Mouse (Mus musculus) MEL (cell line): ENCODE measurements around the gene Osbp2. TPM values are rescaled to one million over a fixed set of nuclear protein-coding genes. Genes with fewer than 3 reads are reported as not detected.

Source experiments
- DNase-seq: peaks from one replicate; pipeline ENCODE4 v3.0.0; 2011; ENCODE audit warnings: low read depth, low spot score
- H3K27ac ChIP-seq: 2 replicates; pipeline ENCODE4 v1.5.1; 2012; ENCODE audit warnings: low read depth, mild to moderate bottlenecking, control low read depth, low read length, moderate library complexity; ENCODE audit not compliant: control insufficient read depth
- H3K27me3 ChIP-seq, 2 experiments: fragments of 150-350 bp in 1 of 2; sonication (generic) in 1 of 2; 2 replicates each; pipeline ENCODE4 v1.6.1; 2012; ENCODE audit warnings: low read length in 2 of 2, mild to moderate bottlenecking in 2 of 2, improper control_type of control experiment in 1 of 2, moderate library complexity in 1 of 2; ENCODE audit not compliant: insufficient read depth in 2 of 2, control insufficient read depth in 1 of 2
- H3K36me3 ChIP-seq, 2 experiments: 2 replicates each; pipeline ENCODE4 v1.6.1; 2012 to 2014; ENCODE audit warnings: low read length in 2 of 2, improper control_type of control experiment in 1 of 2, inconsistent platforms in 1 of 2, mild to moderate bottlenecking in 1 of 2; ENCODE audit not compliant: insufficient read depth in 2 of 2, control insufficient read depth in 1 of 2
- H3K4me1 ChIP-seq, 2 experiments: fragments of 150-350 bp in 1 of 2; sonication (generic) in 1 of 2; 2 replicates each; pipeline ENCODE4 v1.6.1; 2012; ENCODE audit warnings: low read length in 2 of 2, improper control_type of control experiment in 1 of 2, mild to moderate bottlenecking in 1 of 2; ENCODE audit not compliant: insufficient read depth in 2 of 2, control insufficient read depth in 1 of 2
- H3K4me3 ChIP-seq, 2 experiments: fragments of 150-350 bp in 1 of 2; sonication (generic) in 1 of 2; 2 replicates each; pipeline ENCODE4 v1.5.1; 2012; ENCODE audit warnings: low read depth in 2 of 2, low read length in 2 of 2, mild to moderate bottlenecking in 2 of 2, moderate library complexity in 2 of 2, control low read depth in 1 of 2, improper control_type of control experiment in 1 of 2; ENCODE audit not compliant: control insufficient read depth in 1 of 2, insufficient read depth in 1 of 2
- H3K79me2 ChIP-seq: 2 replicates; pipeline ENCODE4 v1.6.1; 2012; ENCODE audit warnings: mild to moderate bottlenecking, low read length, moderate library complexity; ENCODE audit not compliant: control insufficient read depth, poor library complexity, insufficient read depth
- H3K9ac ChIP-seq: 2 replicates; pipeline ENCODE4 v1.6.1; 2012; ENCODE audit warnings: low read depth, mild to moderate bottlenecking, control low read depth, low read length, moderate library complexity; ENCODE audit not compliant: control insufficient read depth, poor library complexity, severe bottlenecking
- H3K9me3 ChIP-seq: fragments of 150-350 bp; sonication (generic); replicated peaks from 2 replicates; pipeline ENCODE4 v1.6.1; 2012; ENCODE audit warnings: mild to moderate bottlenecking, low read length, improper control_type of control experiment, moderate library complexity; ENCODE audit not compliant: insufficient read depth
- CHD1 ChIP-seq: IDR thresholded peaks from 2 replicates; pipeline ENCODE4 v1.6.1; 2012; ENCODE audit warnings: low read depth, mild to moderate bottlenecking, inconsistent platforms, low read length, improper control_type of control experiment
- CHD2 ChIP-seq: IDR thresholded peaks from 2 replicates; pipeline ENCODE4 v1.6.1; 2011; ENCODE audit warnings: low read length, improper control_type of control experiment
- ETS1 ChIP-seq: IDR thresholded peaks from 2 replicates; pipeline ENCODE4 v1.6.1; 2012; ENCODE audit warnings: low read depth, mild to moderate bottlenecking, inconsistent platforms, low read length, improper control_type of control experiment, moderate library complexity
- HCFC1 ChIP-seq: IDR thresholded peaks from 2 replicates; pipeline ENCODE4 v1.6.1; 2012; ENCODE audit warnings: low read depth, mild to moderate bottlenecking, inconsistent platforms, low read length, improper control_type of control experiment, moderate library complexity
- JUND ChIP-seq: IDR thresholded peaks from 2 replicates; pipeline ENCODE4 v1.6.1; 2011; ENCODE audit warnings: low read depth, mild to moderate bottlenecking, improper control_type of control experiment, low read length
- MAX ChIP-seq: IDR thresholded peaks from 2 replicates; pipeline ENCODE4 v1.6.1; 2011; ENCODE audit warnings: low read length, improper control_type of control experiment
- MEF2A ChIP-seq: IDR thresholded peaks from 2 replicates; pipeline ENCODE4 v1.6.1; 2014; ENCODE audit warnings: low read depth, mild to moderate bottlenecking, inconsistent platforms, low read length, improper control_type of control experiment; ENCODE audit not compliant: poor library complexity, insufficient replicate concordance, severe bottlenecking; ENCODE audit errors: extremely low read depth
- MYC ChIP-seq: IDR thresholded peaks from 2 replicates; pipeline ENCODE4 v1.6.1; 2011; ENCODE audit warnings: low read depth, mild to moderate bottlenecking, low read length, improper control_type of control experiment, moderate library complexity
- POLR2A ChIP-seq, 2 experiments: IDR thresholded peaks; 2 replicates each; pipeline ENCODE4 v1.6.1; 2011 to 2012; ENCODE audit warnings: low read length in 2 of 2, mild to moderate bottlenecking in 2 of 2, control low read depth in 1 of 2, improper control_type of control experiment in 1 of 2, low read depth in 1 of 2, moderate library complexity in 1 of 2; ENCODE audit not compliant: control insufficient read depth in 1 of 2, insufficient read depth in 1 of 2, poor library complexity in 1 of 2
- POLR2AphosphoS2 ChIP-seq: IDR thresholded peaks from 2 replicates; pipeline ENCODE4 v1.6.1; 2011; ENCODE audit warnings: low read length, improper control_type of control experiment
- RCOR1 ChIP-seq: IDR thresholded peaks from 2 replicates; pipeline ENCODE4 v1.6.1; 2012; ENCODE audit warnings: low read depth, mild to moderate bottlenecking, inconsistent platforms, low read length, improper control_type of control experiment
- TCF12 ChIP-seq: IDR thresholded peaks from 2 replicates; pipeline ENCODE4 v1.6.1; 2014; ENCODE audit warnings: low read depth, mild to moderate bottlenecking, inconsistent platforms, low read length, improper control_type of control experiment, moderate library complexity
- USF1 ChIP-seq: IDR thresholded peaks from 2 replicates; pipeline ENCODE4 v1.6.1; 2014; ENCODE audit warnings: low read depth, mild to moderate bottlenecking, inconsistent platforms, low read length, improper control_type of control experiment, moderate library complexity
- USF2 ChIP-seq, 2 experiments: IDR thresholded peaks; 2 replicates each; pipeline ENCODE4 v1.6.1; 2011 to 2012; ENCODE audit warnings: improper control_type of control experiment in 2 of 2, low read length in 2 of 2, borderline replicate concordance in 1 of 2, inconsistent platforms in 1 of 2, low read depth in 1 of 2, mild to moderate bottlenecking in 1 of 2; ENCODE audit not compliant: insufficient read depth in 1 of 2
- ZMIZ1 ChIP-seq: IDR thresholded peaks from 2 replicates; pipeline ENCODE4 v1.6.1; 2012; ENCODE audit warnings: low read depth, mild to moderate bottlenecking, inconsistent platforms, low read length, improper control_type of control experiment, moderate library complexity
- ZNF384 ChIP-seq: IDR thresholded peaks from 2 replicates; pipeline ENCODE4 v1.6.1; 2012; ENCODE audit warnings: low read depth, mild to moderate bottlenecking, inconsistent platforms, low read length, improper control_type of control experiment
- polyA plus RNA-seq, 2 experiments: library from polyadenylated mRNA; stranded (reverse) in 1 of 2; unstranded in 1 of 2; fragments of >175 nt in 1 of 2; fragments of >200 nt in 1 of 2; gene quantifications; 2 replicates each; pipeline versions ENCODE4 v1.2.1 to v1.2.4; 2012; ENCODE audit warnings: low replicate concordance in 2 of 2, low read depth in 1 of 2; ENCODE audit not compliant: insufficient read length in 2 of 2, insufficient read depth in 1 of 2, missing spikeins in 1 of 2
- total RNA-seq: library from RNA; depleted of rRNA; stranded (reverse); fragments of 300-350 nt; gene quantifications from 2 replicates; pipeline ENCODE4 v1.2.3, GENCODE M21; 2012

The Osbp2 gene
- total and polyA plus RNA-seq, 3 experiments: 0.04 TPM; not detected in 2

DNA sequence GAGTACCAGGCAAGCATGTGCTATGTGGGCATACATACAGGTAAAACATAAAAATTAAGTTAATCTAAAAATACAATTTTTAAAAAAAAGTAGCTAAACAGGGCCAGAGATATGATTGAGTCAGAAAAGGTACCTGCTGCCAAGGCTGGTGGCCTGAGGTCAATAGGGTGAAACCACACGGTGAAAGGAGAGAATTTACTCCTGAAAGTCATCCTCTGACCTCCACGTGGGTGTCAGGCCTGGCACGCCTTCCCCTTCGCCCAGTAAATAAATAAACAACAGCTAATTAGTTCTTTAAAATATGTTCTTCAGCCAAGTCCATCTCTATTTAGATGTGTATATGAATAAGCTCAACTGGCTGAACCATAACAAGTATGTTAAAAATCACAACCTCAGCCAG lies 3.3 kb downstream of the Osbp2 start (continued):
- TF ChIP-seq POLR2AphosphoS2 (no peak), RCOR1 (no peak), ETS1 (no peak), POLR2A (IDR thresholded peaks at IDR 0.05; ENCODE audit: control insufficient read depth in 1 of 2, insufficient read depth in 1 of 2, low read depth in 1 of 2, low read length in 2 of 2, poor library complexity in 1 of 2) (no peak), CHD2 (no peak)

GRCm38 (mm10) chr11:3859778-3860177 lies 3.9 kb downstream of the Osbp2 start:
- no peaks in the 10 kb centered on the region for H3K79me2 ChIP-seq
- peaks cover 16 to 34% of the 10 kb centered on the region in 2 experiments for H3K27me3 ChIP-seq
- peaks cover 3 to 7% of the 10 kb centered on the region in 2 experiments; a peak in 3 of 4 replicates for H3K4me1 ChIP-seq
- no peaks in the 10 kb centered on the region for H3K9me3 ChIP-seq
- no peak for DNase-seq
- TF ChIP-seq CHD1 (no peak), MEF2A (no peak), POLR2A (IDR thresholded peaks at IDR 0.05; ENCODE audit: control insufficient read depth in 1 of 2, insufficient read depth in 1 of 2, low read depth in 1 of 2, low read length in 2 of 2, poor library complexity in 1 of 2) (no peak), JUND (no peak), ZMIZ1 (no peak), CHD2 (no peak), MYC (no peak), MAX (no peak)
- H3K36me3 ChIP-seq: peaks cover 0 to 2% of the 10 kb centered on the region in 2 experiments; a peak in 1 of 4 replicates
- no peak overlapping the region for H3K27ac ChIP-seq
- H3K9ac ChIP-seq: no peak overlapping the region
- no peak overlapping the region for H3K4me3 ChIP-seq

GRCm38 (mm10) chr11:3857902-3858301 lies 5.8 kb downstream of the Osbp2 start:
- TF ChIP-seq TCF12 (no peak), ZMIZ1 (no peak), HCFC1 (no peak), ZNF384 (no peak), USF2 (IDR thresholded peaks at IDR 0.05; ENCODE audit: borderline replicate concordance in 1 of 2, insufficient read depth in 1 of 2, low read depth in 1 of 2, low read length in 2 of 2) (no peak), USF1 (no peak)
- H3K9ac ChIP-seq: no peak overlapping the region
- H3K4me3 ChIP-seq: no peak overlapping the region
- H3K36me3 ChIP-seq: no peaks in the 10 kb centered on the region
- no peak for DNase-seq
- H3K79me2 ChIP-seq: no peaks in the 10 kb centered on the region
- no peak overlapping the region for H3K27ac ChIP-seq
- peaks cover 16 to 34% of the 10 kb centered on the region in 2 experiments for H3K27me3 ChIP-seq
- no peaks in the 10 kb centered on the region for H3K9me3 ChIP-seq
- H3K4me1 ChIP-seq: no peaks in the 10 kb centered on the region
